ENCODE assay signal across 8 mouse cellular contexts in the genomic region with DNA sequence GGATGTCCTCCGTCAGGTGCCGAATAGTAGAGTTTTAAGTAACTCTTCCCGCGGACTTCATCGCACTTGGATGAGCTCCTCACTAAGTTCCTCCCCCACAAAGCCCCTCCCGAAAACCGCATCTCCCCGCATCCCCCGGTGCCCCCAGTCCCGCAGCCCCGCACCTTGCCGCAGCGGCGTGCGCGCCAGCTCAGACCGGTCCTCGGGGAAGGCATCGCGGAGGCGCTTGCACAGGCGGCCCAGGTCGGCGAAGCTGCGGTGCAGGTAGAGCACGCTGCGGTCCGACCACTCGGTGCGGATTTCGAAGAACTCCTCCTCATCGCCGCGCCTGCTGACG. TPM values are rescaled to one million over a fixed set of nuclear protein-coding genes. Genes with fewer than 3 reads are reported as not detected.
DNase-seq lines count a peak whose midpoint lies in the region; ATAC-seq and TF ChIP-seq lines count a peak whose summit lies in the region.

No protein-coding gene starts in this region.

- peak; percentile 54 for DNase-seq in gastrocnemius, adult 2 months
- no peak for DNase-seq in gastrocnemius, postnatal 14 days
- no peak for DNase-seq in testis, postnatal 10 days (ENCODE audit: low spot score)
- no peak for DNase-seq in limb, embryonic 11.5 days (ENCODE audit: low spot score)
- no peak for DNase-seq in ovary, postnatal 36 days (ENCODE audit: low spot score)
- no peak for DNase-seq in embryo, embryonic 11 days

- TF ChIP-seq CTCF in gastrocnemius, adult 2 months (IDR thresholded peaks at IDR 0.05) = no peak
- TF ChIP-seq CTCF in testis, adult 2 months (IDR thresholded peaks at IDR 0.05; ENCODE audit: control insufficient read depth, insufficient read depth, insufficient replicate concordance, low read depth, low read length) = no peak

- no peak for TF ChIP-seq POLR2A in testis, adult 2 months (IDR thresholded peaks at IDR 0.05; ENCODE audit: control insufficient read depth, low read depth, low read length)

- H3K4me3 ChIP-seq in gastrocnemius, adult 2 months = peak overlapping the region; percentile 93
- peak overlapping the region; percentile 88 for H3K4me3 ChIP-seq in testis, adult 2 months (ENCODE audit: control insufficient read depth, low read depth, low read length)
- H3K4me3 ChIP-seq in limb, embryonic 11.5 days (ENCODE audit: low read depth, low read length) = peak overlapping the region; percentile 36
- peak overlapping the region; percentile 42 for H3K4me3 ChIP-seq in neural tube, embryonic 14.5 days (ENCODE audit: low read depth, low read length)

- peak overlapping the region; percentile 2; the same call in 1 of the 2 replicates for H3K9ac ChIP-seq in limb, embryonic 11.5 days (ENCODE audit: low read length)
- H3K9ac ChIP-seq in neural tube, embryonic 14.5 days (replicated peaks; ENCODE audit: low read depth, low read length) = peak overlapping the region; percentile 59

- H3K27ac ChIP-seq in gastrocnemius, adult 2 months = peak overlapping the region; percentile 93
- peak overlapping the region; percentile 23 for H3K27ac ChIP-seq in testis, adult 2 months (ENCODE audit: control insufficient read depth, insufficient read depth, low read depth, low read length)
- H3K27ac ChIP-seq in limb, embryonic 11.5 days (replicated peaks; ENCODE audit: low read depth, low read length) = no peak overlapping the region
- no peak overlapping the region for H3K27ac ChIP-seq in neural tube, embryonic 14.5 days (ENCODE audit: low read depth, low read length)

- H3K4me1 ChIP-seq in testis, adult 2 months (ENCODE audit: control insufficient read depth, insufficient read depth, low read length) = peaks cover 17% of the 10 kb centered on the region
- H3K4me1 ChIP-seq in limb, embryonic 11.5 days (ENCODE audit: control insufficient read depth, insufficient read depth, low read length) = peaks cover 6% of the 10 kb centered on the region; the same call in 1 of the 2 replicates
- H3K4me1 ChIP-seq in neural tube, embryonic 14.5 days (ENCODE audit: control insufficient read depth, insufficient read depth, low read length) = 0 out of 2 replicates have a peak, but pooled peaks cover 14% of the 10 kb centered on the region

- no peaks in the 10 kb centered on the region for H3K27me3 ChIP-seq in testis, adult 2 months (ENCODE audit: control insufficient read depth, insufficient read depth, low read length)
- peaks cover 18% of the 10 kb centered on the region for H3K27me3 ChIP-seq in limb, embryonic 11.5 days (ENCODE audit: control insufficient read depth, insufficient read depth, low read length)
- H3K27me3 ChIP-seq in neural tube, embryonic 14.5 days (ENCODE audit: control insufficient read depth, insufficient read depth, low read length) = peaks cover 7% of the 10 kb centered on the region

- H3K4me2 ChIP-seq in limb, embryonic 11.5 days (ENCODE audit: low read depth, severe bottlenecking) = peak overlapping the region; percentile 78
- peak overlapping the region; percentile 96 for H3K4me2 ChIP-seq in neural tube, embryonic 14.5 days (ENCODE audit: low read depth, low read length)

- 1% methylated on average over 35 of the region's 35 CpGs for WGBS in limb, embryonic 11.5 days
- under 1% methylated on average over 32 of the region's 35 CpGs for WGBS in neural tube, embryonic 14.5 days

- intact Hi-C loops in gastrocnemius, adult 2 months (cut with DNase I) = loop anchor here (10.0 kb wide), 1 partner anchor 73 kb away; no protein-coding TSS in a partner anchor
- intact Hi-C loops in gastrocnemius, postnatal 14 days (cut with DNase I; ENCODE audit: low total_unique reads) = loop anchor here (10.0 kb wide), 1 partner anchor 73 kb away; no protein-coding TSS in a partner anchor

- H3K9me3 ChIP-seq in limb, embryonic 11.5 days (ENCODE audit: control insufficient read depth, low read length) = no peaks in the 10 kb centered on the region
- H3K9me3 ChIP-seq in neural tube, embryonic 14.5 days (ENCODE audit: control insufficient read depth, low read length) = no peaks in the 10 kb centered on the region

- H3K36me3 ChIP-seq in testis, adult 2 months (ENCODE audit: control insufficient read depth, insufficient read depth, low read length) = no peaks in the 10 kb centered on the region
- no peaks in the 10 kb centered on the region for H3K36me3 ChIP-seq in limb, embryonic 11.5 days (ENCODE audit: control insufficient read depth, insufficient read depth, low read length)
- no peaks in the 10 kb centered on the region for H3K36me3 ChIP-seq in neural tube, embryonic 14.5 days (ENCODE audit: control insufficient read depth, insufficient read depth, low read length)

- no peak for ATAC-seq in limb, embryonic 11.5 days (ENCODE audit: insufficient number of reproducible peaks, low FRiP score, low TSS enrichment, low read depth)
- peak; percentile 57 for ATAC-seq in neural tube, embryonic 14.5 days (ENCODE audit: low read depth)

RNA-seq across cellular contexts. Expression of a gene that starts 1.3 kb away (rescaled TPM):
- 1 to 10 TPM; 3.6 to 8.6 TPM for total RNA-seq in gastrocnemius, adult 2 months (2021)
- 1 to 10 TPM; 5.9 to 6.4 TPM for total RNA-seq in gastrocnemius, postnatal 14 days (2021)
- 10.3 and 10.7 TPM in 2 replicates for polyA plus RNA-seq in testis, adult 2 months (2012; rRNA removed)
- 2.4 and 3.6 TPM in 2 replicates for polyA plus RNA-seq in limb, embryonic 11.5 days (2014; fragmentation: Nextera tagmentation; extraction: Ambion mirVana)
- 6.1 and 8.7 TPM in 2 replicates for polyA plus RNA-seq in neural tube, embryonic 14.5 days (2014; fragmentation: Nextera tagmentation; extraction: Ambion mirVana)

Comparison
In these comparisons a context has a peak if more than half of its experiments do, and no peak if none do; other contexts are left out.
1. H3K27ac ChIP-seq: peak in gastrocnemius, adult 2 months (single experiment) and testis, adult 2 months (single experiment); none in limb, embryonic 11.5 days (single experiment) and neural tube, embryonic 14.5 days (single experiment).
2. H3K4me3 ChIP-seq: peak in every context shown above with its lines; median percentile 93 in gastrocnemius, adult 2 months; 88 in testis, adult 2 months; 42 in neural tube, embryonic 14.5 days; 36 in limb, embryonic 11.5 days.